Mouse (Mus musculus) cortical plate, adult 2 months (tissue): ENCODE measurements around the gene Kpna7.

Experiments used
- CTCF ChIP-seq: fragments of 200-500 bp; IDR thresholded peaks from 2 replicates; pipeline ENCODE4 v1.5.1; 2011; ENCODE audit warnings: mild to moderate bottlenecking, control low read depth, low read length; ENCODE audit not compliant: insufficient read depth; ENCODE audit errors: extremely low read depth
- POLR2A ChIP-seq: fragments of 200-500 bp; IDR thresholded peaks from 2 replicates; pipeline ENCODE4 v1.6.1; 2011; ENCODE audit warnings: mild to moderate bottlenecking, low read length, control low read depth; ENCODE audit not compliant: insufficient read depth; ENCODE audit errors: extremely low read depth

DNA sequence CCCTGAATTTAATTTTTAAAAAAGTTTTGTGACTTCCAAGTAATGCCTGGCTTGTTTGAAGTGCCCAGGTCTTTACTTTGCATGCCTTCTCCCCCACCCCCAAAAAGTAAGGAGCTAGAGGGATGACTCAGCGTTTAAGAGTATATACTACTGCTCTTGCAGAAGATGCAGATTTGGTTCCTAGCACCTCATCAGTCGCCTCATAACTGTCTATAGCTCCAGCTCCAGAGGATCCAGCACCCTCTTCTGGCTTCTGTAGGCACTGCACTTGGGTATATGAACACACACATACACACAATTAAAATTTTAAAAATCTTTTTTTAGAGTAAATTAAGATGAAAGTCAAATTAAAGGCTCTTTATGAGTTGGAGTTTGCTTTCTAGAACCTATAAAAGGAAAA is 4.4 kb upstream of the Kpna7 start:
- TF ChIP-seq CTCF = no peak
- no peak for TF ChIP-seq POLR2A
